Mouse (Mus musculus): ENCODE measurements around the gene Cds1.

- TF ChIP-seq CTCF (IDR thresholded peaks at IDR 0.05) (no peak), EP300 (IDR thresholded peaks at IDR 0.05) (no peak)
Observed at GRCm38 (mm10) chr5:101725703-101726102, 39.2 kb upstream of the Cds1 start.

All from lung, postnatal 0 days (tissue).